Mouse (Mus musculus) stomach, embryonic 14.5 days (tissue): Measurements from ENCODE around the gene Gigyf1. TPM values are rescaled to one million over a fixed set of nuclear protein-coding genes. Genes with fewer than 3 reads are reported as not detected.

Source experiments
- ATAC-seq: fragments of 200-750 bp; cut with Nextera tagmentation; 2 replicates; pipeline ENCODE4 v1.8.0; 2017; ENCODE audit warnings: low read depth, moderate TSS enrichment; ENCODE audit not compliant: insufficient number of reproducible peaks, insufficient read depth, low FRiP score
- H3K27ac ChIP-seq: fragments of 300-500 bp; sonication (generic); 2 replicates; pipeline ENCODE4 v1.5.1; 2014; ENCODE audit warnings: mild to moderate bottlenecking, low read length, moderate library complexity, mixed read lengths
- H3K27me3 ChIP-seq: fragments of 300-500 bp; sonication (generic); 2 replicates; pipeline ENCODE4 v1.6.1; 2014; ENCODE audit warnings: low read length, control low read depth, mixed read lengths; ENCODE audit not compliant: control insufficient read depth, insufficient read depth
- H3K36me3 ChIP-seq: fragments of 300-500 bp; sonication (generic); 2 replicates; pipeline ENCODE4 v1.6.1; 2014; ENCODE audit warnings: mild to moderate bottlenecking, control low read depth, low read length, moderate library complexity, mixed read lengths; ENCODE audit not compliant: control insufficient read depth, insufficient read depth
- H3K4me1 ChIP-seq: fragments of 300-500 bp; sonication (generic); 2 replicates; pipeline ENCODE4 v1.6.1; 2014; ENCODE audit warnings: low read length, control low read depth, mixed read lengths; ENCODE audit not compliant: control insufficient read depth, insufficient read depth
- H3K4me2 ChIP-seq: fragments of 300-500 bp; sonication (generic); replicated peaks from 2 replicates; pipeline ENCODE4 v1.6.1; 2014; ENCODE audit warnings: low read depth, low read length, control low read depth
- H3K4me3 ChIP-seq: fragments of 300-500 bp; sonication (generic); 2 replicates; pipeline ENCODE4 v1.5.1; 2014; ENCODE audit warnings: low read depth, low read length, control low read depth
- H3K9ac ChIP-seq: fragments of 300-500 bp; sonication (generic); replicated peaks from 2 replicates; pipeline ENCODE4 v1.6.1; 2014; ENCODE audit warnings: low read depth, mild to moderate bottlenecking, control low read depth, low read length, moderate library complexity, mixed read lengths
- H3K9me3 ChIP-seq: fragments of 300-500 bp; sonication (generic); 2 replicates; pipeline ENCODE4 v1.6.1; 2016; ENCODE audit warnings: low read depth, low read length, control low read depth; ENCODE audit not compliant: control insufficient read depth
- WGBS: fragments of 180-500 bp; shearing (Covaris S2); extraction: QIAGEN DNeasy Blood & Tissue Kit; methylation state at CpG from one replicate; pipeline ENCODE4 v1.1.7; 2014; 5-methylcytosine and 5-hydroxymethylcytosine counted together
- polyA plus RNA-seq: library from polyadenylated mRNA; unstranded; fragments of >200 nt; fragmentation: Nextera tagmentation; extraction: Ambion mirVana; gene quantifications from 2 replicates; pipeline ENCODE4 v1.2.1, GENCODE M21; 2014

Gene Gigyf1
- polyA plus RNA-seq, 1 experiment from 2014 or later, result 16.0 TPM

- H3K27me3 ChIP-seq, result no peaks in the 10 kb centered on the region
- 72% methylated on average over 15 of the region's 15 CpGs for WGBS
- H3K9me3 ChIP-seq, result no peaks in the 10 kb centered on the region
- H3K4me3 ChIP-seq, result no peak overlapping the region
- no peak for ATAC-seq
- H3K4me2 ChIP-seq, result no peak overlapping the region
- no peak overlapping the region for H3K9ac ChIP-seq
- peaks cover 56% of the 10 kb centered on the region for H3K36me3 ChIP-seq
- 0 out of 2 replicates have a peak, but pooled peaks cover 6% of the 10 kb centered on the region for H3K4me1 ChIP-seq
- H3K27ac ChIP-seq, result no peak overlapping the region
These were observed 11.1 kb downstream of the Gigyf1 start for GRCm38 (mm10) chr5:137529221-137529995.

DNA sequence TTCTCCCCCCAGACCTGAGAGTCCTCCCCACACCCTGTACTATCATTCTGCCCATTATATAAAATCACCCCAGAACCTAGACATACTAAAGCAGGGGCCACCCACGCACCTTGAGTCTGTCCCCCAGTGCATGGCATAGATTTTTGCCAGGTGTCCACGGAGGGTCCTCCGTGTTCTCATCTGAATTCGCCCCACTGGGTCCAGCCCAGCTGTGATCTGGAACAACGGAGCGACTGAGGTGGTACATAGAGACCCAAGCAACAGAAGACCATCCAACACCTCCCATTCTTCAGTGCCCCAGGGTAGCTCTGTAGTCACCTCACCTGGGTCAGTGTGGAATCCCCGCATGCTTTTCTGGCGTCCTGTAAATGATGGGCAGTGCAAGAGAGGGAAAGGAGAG lies 11.7 kb downstream of the Gigyf1 start:
- H3K27me3 ChIP-seq, result no peaks in the 10 kb centered on the region
- peak overlapping the region; percentile 92; the same call in 1 of the 2 replicates for H3K27ac ChIP-seq
- H3K9ac ChIP-seq, result peak overlapping the region; percentile 67; the same call in 1 of the 2 replicates
- 0 out of 2 replicates have a peak, but pooled peaks cover 6% of the 10 kb centered on the region for H3K4me1 ChIP-seq
- no peaks in the 10 kb centered on the region for H3K9me3 ChIP-seq
- H3K4me3 ChIP-seq, result peak overlapping the region; percentile 90
- peak overlapping the region; percentile 91 for H3K4me2 ChIP-seq
- 76% methylated on average over 8 of the region's 8 CpGs for WGBS
- ATAC-seq, result no peak
- H3K36me3 ChIP-seq, result peaks cover 50% of the 10 kb centered on the region

- Histone ChIP-seq H3K9me3 (no peaks in the 10 kb centered on the region), H3K36me3 (peaks cover 44% of the 10 kb centered on the region), H3K4me2 (peak overlapping the region; percentile 91), H3K4me3 (peak overlapping the region; percentile 90), H3K27me3 (no peaks in the 10 kb centered on the region), H3K9ac (peak overlapping the region; percentile 67), H3K4me1 (0 out of 2 replicates have a peak, but pooled peaks cover 6% of the 10 kb centered on the region), H3K27ac (peak overlapping the region; percentile 92)
- WGBS, result 0% methylated on average over 41 of the region's 46 CpGs
- ATAC-seq, result peak; percentile 25
These were observed 12.5 kb downstream of the Gigyf1 start for GRCm38 (mm10) chr5:137530588-137531413.

DNA sequence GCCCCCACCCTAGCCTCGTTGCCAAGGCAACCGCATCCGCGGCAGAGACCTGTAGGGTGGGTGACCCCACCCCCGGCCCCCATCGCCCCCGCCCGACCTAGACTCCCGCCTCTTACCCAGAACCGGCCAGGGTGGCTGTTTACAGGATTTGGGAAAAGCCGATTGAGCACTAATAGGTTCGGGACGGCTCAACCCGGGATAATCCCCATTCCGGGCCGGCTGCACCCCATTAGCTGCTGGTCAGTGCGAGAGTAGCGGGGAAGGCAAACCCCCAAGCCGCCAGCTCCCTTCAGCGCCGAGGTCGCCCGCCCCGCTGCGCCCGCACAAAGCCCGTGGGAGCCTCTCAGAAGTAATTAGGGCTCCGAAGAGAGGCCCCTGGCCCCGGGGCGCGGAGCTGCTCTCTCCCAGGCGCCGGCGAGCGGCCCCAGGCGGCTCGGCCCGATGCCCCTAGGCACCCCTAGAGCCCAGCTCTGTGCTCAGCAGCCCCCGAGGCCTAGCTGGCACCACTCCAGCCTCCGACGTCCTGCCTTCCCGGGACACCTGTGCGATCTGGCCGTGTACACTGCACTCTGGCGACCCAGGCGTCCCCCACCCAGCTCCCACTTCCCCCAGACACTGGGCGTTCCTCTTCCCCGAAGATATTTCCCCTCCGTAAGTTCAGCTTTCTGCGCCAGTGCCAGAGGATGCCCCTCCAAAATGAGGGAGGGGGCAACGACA lies 13.2 kb downstream of the Gigyf1 start:
- no peak; the same call in none of the 2 replicates for ATAC-seq
- under 1% methylated on average over 50 of the region's 51 CpGs for WGBS
- H3K9ac ChIP-seq, result peak overlapping the region; percentile 67

DNA sequence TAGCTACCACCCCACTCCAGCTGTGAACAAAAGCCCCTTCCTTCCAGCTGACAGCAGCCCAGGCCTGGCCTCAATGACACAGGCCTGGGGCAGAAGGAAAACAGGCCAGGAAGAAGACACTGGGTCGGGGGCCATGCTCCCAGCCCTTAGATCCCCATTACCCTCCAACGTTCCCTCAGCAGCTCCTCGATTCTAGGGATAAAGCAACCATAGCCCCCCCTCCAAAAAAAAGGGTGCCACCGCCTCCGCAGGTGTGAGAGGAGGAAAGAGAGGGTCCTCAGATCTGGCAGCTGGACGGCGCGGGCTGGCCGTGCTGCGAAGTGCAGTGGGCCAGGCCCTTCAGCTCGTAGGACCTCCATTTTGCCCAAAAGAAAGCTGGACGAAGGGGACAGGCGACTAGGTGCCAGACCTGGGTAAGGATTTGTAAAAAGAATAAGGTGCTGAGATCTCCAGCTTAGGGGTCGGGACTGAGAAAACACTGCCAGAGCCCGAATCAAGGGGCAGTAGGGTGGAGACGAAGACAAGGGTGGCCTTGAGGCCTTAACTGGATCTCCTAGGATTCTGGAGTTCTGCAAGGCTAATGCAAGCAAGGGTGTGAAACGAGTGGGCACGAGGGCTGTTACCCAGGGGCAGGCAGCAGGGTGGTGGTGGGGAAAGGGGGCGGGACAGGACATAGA lies 13.9 kb downstream of the Gigyf1 start:
- Histone ChIP-seq H3K9ac (peak overlapping the region; percentile 67), H3K36me3 (peaks cover 30% of the 10 kb centered on the region), H3K4me2 (peak overlapping the region; percentile 91), H3K4me1 (0 out of 2 replicates have a peak, but pooled peaks cover 4% of the 10 kb centered on the region), H3K27me3 (no peaks in the 10 kb centered on the region), H3K27ac (peak overlapping the region; percentile 92), H3K4me3 (peak overlapping the region; percentile 90), H3K9me3 (no peaks in the 10 kb centered on the region)
- 0 out of 2 replicates have a peak, but pooled peaks have one; percentile 0 for ATAC-seq
- WGBS, result under 1% methylated on average over 19 of the region's 19 CpGs

More for the DNA sequence above, 13.2 kb downstream of the Gigyf1 start:
- Histone ChIP-seq H3K36me3 (peaks cover 37% of the 10 kb centered on the region), H3K4me3 (peak overlapping the region; percentile 90), H3K27me3 (no peaks in the 10 kb centered on the region), H3K4me2 (peak overlapping the region; percentile 91), H3K27ac (peak overlapping the region; percentile 92), H3K9me3 (no peaks in the 10 kb centered on the region), H3K4me1 (0 out of 2 replicates have a peak, but pooled peaks cover 4% of the 10 kb centered on the region)

DNA sequence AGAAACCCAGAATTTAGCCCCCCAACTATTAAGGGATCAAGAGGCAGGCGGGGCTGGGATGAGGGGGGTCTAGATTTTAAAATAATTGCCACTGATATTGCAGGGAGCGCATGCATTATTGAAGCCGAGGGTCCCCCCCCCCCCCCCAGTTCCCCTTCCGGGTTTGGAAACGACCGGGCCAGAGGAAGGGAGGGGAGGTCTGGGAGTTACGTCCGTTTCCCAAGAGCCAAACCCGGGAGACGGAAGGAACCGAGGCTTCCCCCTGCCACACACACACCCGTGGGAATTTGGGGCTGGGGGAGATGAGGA lies 14.4 kb downstream of the Gigyf1 start:
- Histone ChIP-seq H3K36me3 (peaks cover 26% of the 10 kb centered on the region), H3K4me2 (peak overlapping the region; percentile 91), H3K27me3 (no peaks in the 10 kb centered on the region), H3K9ac (peak overlapping the region; percentile 67), H3K27ac (peak overlapping the region; percentile 92), H3K9me3 (no peaks in the 10 kb centered on the region), H3K4me3 (peak overlapping the region; percentile 90), H3K4me1 (0 out of 2 replicates have a peak, but pooled peaks cover 4% of the 10 kb centered on the region)
- WGBS, result 0% methylated on average over 10 of the region's 12 CpGs
- ATAC-seq, result peak; percentile 31

GRCm38 (mm10) chr5:137533117-137533827 lies 14.9 kb downstream of the Gigyf1 start, which contains the start of the genes Epo and Gnb2:
Epo (minus strand) TSS chr5:137533242.
Gnb2 (minus strand) TSS chr5:137533510.
- H3K9ac ChIP-seq, result peak within 1 kb of the TSS; percentile 67
- peak within 1 kb of the TSS; percentile 92 for H3K27ac ChIP-seq
- H3K27me3 ChIP-seq, result no peaks in the 10 kb centered on the region
- peak within 1 kb of the TSS; percentile 91 for H3K4me2 ChIP-seq
- peak within 1 kb of the TSS; percentile 90 for H3K4me3 ChIP-seq
- H3K9me3 ChIP-seq, result no peaks in the 10 kb centered on the region
- H3K4me1 ChIP-seq, result 0 out of 2 replicates have a peak, but pooled peaks cover 4% of the 10 kb centered on the region
- under 1% methylated on average over 40 of the region's 40 CpGs for WGBS
- ATAC-seq, result peak; percentile 78
- peaks cover 20% of the 10 kb centered on the region for H3K36me3 ChIP-seq
